Mouse (Mus musculus): ENCODE measurements around the gene Cd93.

DNA sequence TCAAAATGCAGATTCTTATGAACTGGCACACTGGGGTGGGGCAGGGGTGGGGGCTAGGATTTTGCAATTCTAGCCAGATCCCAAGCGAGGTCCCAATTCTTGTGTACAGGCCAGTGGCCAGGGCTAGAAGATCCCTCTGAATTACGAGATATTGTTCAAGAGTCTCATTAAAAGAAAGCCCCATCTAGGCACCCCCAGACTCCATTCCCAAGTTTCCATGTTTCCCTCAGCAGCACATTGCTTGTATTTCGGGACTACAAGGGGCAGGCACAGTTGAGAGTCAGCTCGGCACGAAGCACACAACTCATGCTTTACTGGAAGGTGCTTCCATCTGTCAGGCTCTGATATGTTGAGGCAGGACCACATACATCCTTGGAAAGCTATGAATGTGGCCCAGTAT, 38.5 kb downstream of the Cd93 start:
- TF ChIP-seq CTCF (IDR thresholded peaks at IDR 0.05) (no peak), POLR2A (IDR thresholded peaks at IDR 0.05; ENCODE audit: insufficient read depth, low read depth, low read length) (no peak), EP300 (IDR thresholded peaks at IDR 0.05; ENCODE audit: insufficient read depth, low read depth, low read length) (no peak)

All from heart, adult 2 months (tissue).